Mouse (Mus musculus): Measurements from ENCODE around the gene Tssk2.

Tssk2 gene

GRCm38 (mm10) chr16:17949421-17949877 is 51.0 kb downstream of the Tssk2 start:
- DNase-seq, result peak; percentile 73

All from heart, adult 11 months (tissue).